Mouse (Mus musculus) ES-E14 (cell line): Measurements from ENCODE around the gene Omp. TPM values are rescaled to one million over a fixed set of nuclear protein-coding genes. Genes with fewer than 3 reads are reported as not detected.

Experiments used
- DNase-seq: peaks from one replicate; pipeline ENCODE4 v3.0.0-alpha.2; 2013; ENCODE audit warnings: low read depth, low spot score
- H3K27ac ChIP-seq: 2 replicates; pipeline ENCODE4 v1.5.1; 2012; ENCODE audit warnings: low read depth, mild to moderate bottlenecking, low read length, moderate library complexity, mixed read lengths; ENCODE audit not compliant: poor library complexity, insufficient read depth, severe bottlenecking
- H3K36me3 ChIP-seq: 2 replicates; pipeline ENCODE4 v1.6.1; 2012; ENCODE audit warnings: mild to moderate bottlenecking, low read length, moderate library complexity, mixed read lengths; ENCODE audit not compliant: control insufficient read depth, poor library complexity, insufficient read depth, severe bottlenecking
- H3K4me1 ChIP-seq, 2 experiments: fragments of 150-350 bp in 1 of 2; sonication (generic) in 1 of 2; 2 replicates each; pipeline ENCODE4 v1.6.1; 2012; ENCODE audit warnings: low read length in 2 of 2, mild to moderate bottlenecking in 1 of 2, mixed read lengths in 1 of 2; ENCODE audit not compliant: control insufficient read depth in 2 of 2, insufficient read depth in 2 of 2, poor library complexity in 1 of 2
- H3K4me3 ChIP-seq, 2 experiments: fragments of 150-350 bp in 1 of 2; sonication (generic) in 1 of 2; 2 replicates each; pipeline ENCODE4 v1.5.1; 2012; ENCODE audit warnings: low read length in 2 of 2, low read depth in 1 of 2, mild to moderate bottlenecking in 1 of 2, mixed read lengths in 1 of 2; ENCODE audit not compliant: insufficient read depth in 1 of 2, poor library complexity in 1 of 2, severe bottlenecking in 1 of 2
- H3K9ac ChIP-seq: 2 replicates; pipeline ENCODE4 v1.6.1; 2012; ENCODE audit warnings: low read depth, mild to moderate bottlenecking, low read length, mixed read lengths; ENCODE audit not compliant: poor library complexity, insufficient read depth, severe bottlenecking
- H3K9me3 ChIP-seq: fragments of 150-350 bp; sonication (generic); 2 replicates; pipeline ENCODE4 v1.6.1; 2012; ENCODE audit warnings: low read depth, mild to moderate bottlenecking, low read length; ENCODE audit not compliant: control insufficient read depth, insufficient read depth
- CHD2 ChIP-seq: IDR thresholded peaks from 2 replicates; pipeline ENCODE4 v1.6.1; 2014; ENCODE audit warnings: mild to moderate bottlenecking, low read depth, low read length, inconsistent platforms
- HCFC1 ChIP-seq: IDR thresholded peaks from 2 replicates; pipeline ENCODE4 v1.6.1; 2012; ENCODE audit warnings: low read length, inconsistent platforms, borderline replicate concordance; ENCODE audit not compliant: insufficient read depth
- MAFK ChIP-seq: IDR thresholded peaks from 2 replicates; pipeline ENCODE4 v1.6.1; 2014; ENCODE audit warnings: mild to moderate bottlenecking, low read depth, low read length, inconsistent platforms; ENCODE audit not compliant: insufficient read depth
- ZC3H11A ChIP-seq: IDR thresholded peaks from 2 replicates; pipeline ENCODE4 v1.6.1; 2012; ENCODE audit warnings: low read depth, mild to moderate bottlenecking, inconsistent platforms, low read length, borderline replicate concordance
- ZNF384 ChIP-seq: IDR thresholded peaks from 2 replicates; pipeline ENCODE4 v1.6.1; 2012; ENCODE audit warnings: low read depth, low read length, inconsistent platforms
- in situ Hi-C, 2 experiments: fragments of 600-800 bp; cut with MboI; formaldehyde crosslinking; loops; one replicate each; pipeline ENCODE4 v1.15.1; 2025; ENCODE audit warnings: low sequenced_read_pairs in 2 of 2, inconsistent platforms in 1 of 2; ENCODE audit not compliant: unreplicated experiment in 2 of 2
- total RNA-seq: library from RNA; depleted of rRNA; stranded (reverse); fragments of 300-350 nt; gene quantifications from 2 replicates; pipeline ENCODE4 v1.2.3, GENCODE M21; 2012

The Omp gene
- total RNA-seq, 1 experiment: 1.4 TPM

- DNase-seq: no peak
- H3K4me1 ChIP-seq: peaks cover 0 to 2% of the 10 kb centered on the region in 2 experiments; a peak in 1 of 4 replicates
- H3K9ac ChIP-seq: no peak overlapping the region
- no peak overlapping the region for H3K27ac ChIP-seq
- peaks cover 10% of the 10 kb centered on the region; the same call in 1 of the 2 replicates for H3K36me3 ChIP-seq
- no peak for TF ChIP-seq HCFC1
- TF ChIP-seq ZC3H11A: no peak
- TF ChIP-seq ZNF384: no peak
- TF ChIP-seq MAFK: no peak
- no peak for TF ChIP-seq CHD2
- H3K4me3 ChIP-seq: no peak overlapping the region
- in situ Hi-C loops: no loop called here
- H3K9me3 ChIP-seq: no peaks in the 10 kb centered on the region
These were observed 20.6 kb downstream of the Omp start for GRCm38 (mm10) chr7:98124701-98125100.

GRCm38 (mm10) chr7:98121673-98122072 is 23.6 kb downstream of the Omp start:
- Histone ChIP-seq H3K4me1 (peaks cover 0 to 5% of the 10 kb centered on the region in 2 experiments; a peak in 1 of 4 replicates), H3K9ac (no peak overlapping the region), H3K27ac (no peak overlapping the region), H3K9me3 (no peaks in the 10 kb centered on the region), H3K4me3 (no peak overlapping the region), H3K36me3 (peaks cover 4% of the 10 kb centered on the region; the same call in 1 of the 2 replicates)
- in situ Hi-C loops: no loop called here
- no peak for DNase-seq
- no peak for TF ChIP-seq CHD2
- no peak for TF ChIP-seq ZNF384
- no peak for TF ChIP-seq HCFC1
- TF ChIP-seq ZC3H11A: no peak
- TF ChIP-seq MAFK: no peak

- H3K9ac ChIP-seq: no peak overlapping the region
- H3K36me3 ChIP-seq: peaks cover 4% of the 10 kb centered on the region; the same call in 1 of the 2 replicates
- H3K27ac ChIP-seq: no peak overlapping the region
- H3K4me1 ChIP-seq: peaks cover 0 to 5% of the 10 kb centered on the region in 2 experiments; a peak in 1 of 4 replicates
- H3K9me3 ChIP-seq: no peaks in the 10 kb centered on the region
- no peak for DNase-seq
- H3K4me3 ChIP-seq: no peak overlapping the region
- in situ Hi-C loops: no loop called here
- no peak for TF ChIP-seq MAFK
- no peak for TF ChIP-seq ZC3H11A
- no peak for TF ChIP-seq ZNF384
These were observed 24.1 kb downstream of the Omp start for GRCm38 (mm10) chr7:98121241-98121640.

- peak overlapping the region; percentile 34 to 59; a peak in 3 of 4 replicates for H3K4me3 ChIP-seq
- peak; percentile 49 for DNase-seq
- H3K9me3 ChIP-seq: no peaks in the 10 kb centered on the region
- in situ Hi-C loops: no loop called here
- H3K9ac ChIP-seq: peak overlapping the region; percentile 33; the same call in 1 of the 2 replicates
- peaks cover 0 to 5% of the 10 kb centered on the region in 2 experiments; a peak in 1 of 4 replicates for H3K4me1 ChIP-seq
- no peak overlapping the region for H3K27ac ChIP-seq
- peak; percentile 65; the same call in 1 of the 2 replicates for TF ChIP-seq ZC3H11A
- no peak for TF ChIP-seq HCFC1
- H3K36me3 ChIP-seq: peaks cover 4% of the 10 kb centered on the region; the same call in 1 of the 2 replicates
These were observed 25.0 kb downstream of the Omp start for GRCm38 (mm10) chr7:98120325-98120724.

GRCm38 (mm10) chr7:98119961-98120232 is 25.4 kb downstream of the Omp start:
- Histone ChIP-seq H3K27ac (no peak overlapping the region), H3K9ac (no peak overlapping the region), H3K4me3 (no peak overlapping the region), H3K36me3 (peaks cover 3% of the 10 kb centered on the region; the same call in 1 of the 2 replicates), H3K9me3 (no peaks in the 10 kb centered on the region), H3K4me1 (peaks cover 0 to 5% of the 10 kb centered on the region in 2 experiments; a peak in 1 of 4 replicates)
- DNase-seq: no peak
- no peak for TF ChIP-seq ZNF384
- no peak for TF ChIP-seq ZC3H11A
- TF ChIP-seq MAFK: no peak
- TF ChIP-seq HCFC1: no peak
- no peak for TF ChIP-seq CHD2
- in situ Hi-C loops: loop anchor here (5.0 to 10.0 kb wide), 2 partner anchors 368 to 375 kb away; no protein-coding TSS in a partner anchor
